Mouse (Mus musculus) cerebellum, adult 11 months (tissue): Measurements from ENCODE around the gene Abhd14b.

Experiments
- DNase-seq: peaks from one replicate; pipeline ENCODE4 v3.0.0; 2022

Abhd14b gene

DNA sequence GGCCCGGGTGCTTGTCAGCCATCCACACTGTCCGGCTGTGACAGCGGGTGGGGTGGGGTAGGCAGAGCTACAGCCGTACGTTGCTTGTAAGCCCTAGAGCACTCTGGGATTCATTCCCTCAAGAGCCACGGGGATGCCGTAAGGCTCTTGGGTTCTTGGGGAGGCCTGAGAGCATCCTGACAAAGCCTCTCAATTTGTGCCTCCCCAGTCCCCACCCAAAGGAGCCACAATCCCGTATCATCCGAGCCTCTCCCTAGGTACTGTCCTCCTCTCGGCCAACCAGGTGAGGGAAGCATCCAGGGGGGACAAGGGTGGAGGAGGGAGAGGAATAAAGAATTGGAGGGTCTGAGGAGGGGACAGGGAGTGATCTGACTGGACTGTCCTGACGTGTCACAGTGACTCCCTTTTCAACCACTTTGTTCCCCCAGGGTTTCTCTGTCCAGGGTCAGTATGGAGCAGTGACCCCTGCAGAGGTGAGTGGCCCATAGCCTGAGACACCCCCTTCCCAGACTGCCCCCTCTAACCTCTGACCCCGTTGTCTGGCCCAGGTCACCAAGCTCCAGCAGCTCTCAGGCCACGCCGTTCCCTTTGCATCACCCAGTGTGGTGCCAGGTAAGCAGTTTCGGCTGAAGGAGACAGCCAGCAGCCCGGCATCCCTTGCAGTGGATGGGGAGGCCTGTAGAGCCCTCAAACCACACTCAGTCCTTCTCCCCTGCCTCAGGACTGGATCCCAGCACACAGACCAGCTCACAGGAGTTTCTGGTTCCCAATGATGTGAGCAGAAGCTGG is 14.6 kb downstream of the Abhd14b start:
- peak; percentile 56 for DNase-seq

DNA sequence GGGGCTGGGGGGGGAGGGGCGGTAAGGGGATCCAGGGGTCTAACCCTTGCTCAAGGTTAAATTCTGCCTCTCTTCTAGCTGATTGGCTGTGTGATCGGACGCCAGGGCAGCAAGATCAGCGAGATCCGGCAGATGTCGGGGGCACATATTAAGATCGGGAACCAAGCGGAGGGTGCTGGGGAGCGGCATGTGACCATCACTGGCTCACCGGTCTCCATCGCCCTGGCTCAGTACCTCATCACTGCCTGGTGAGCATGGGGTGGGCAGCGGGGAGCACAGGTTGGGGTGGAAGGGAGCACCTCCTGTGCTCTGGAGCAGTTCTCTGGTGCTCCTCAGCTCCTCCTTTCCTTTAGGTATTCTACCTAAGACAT is 15.2 kb downstream of the Abhd14b start:
- peak; percentile 47 for DNase-seq

DNA sequence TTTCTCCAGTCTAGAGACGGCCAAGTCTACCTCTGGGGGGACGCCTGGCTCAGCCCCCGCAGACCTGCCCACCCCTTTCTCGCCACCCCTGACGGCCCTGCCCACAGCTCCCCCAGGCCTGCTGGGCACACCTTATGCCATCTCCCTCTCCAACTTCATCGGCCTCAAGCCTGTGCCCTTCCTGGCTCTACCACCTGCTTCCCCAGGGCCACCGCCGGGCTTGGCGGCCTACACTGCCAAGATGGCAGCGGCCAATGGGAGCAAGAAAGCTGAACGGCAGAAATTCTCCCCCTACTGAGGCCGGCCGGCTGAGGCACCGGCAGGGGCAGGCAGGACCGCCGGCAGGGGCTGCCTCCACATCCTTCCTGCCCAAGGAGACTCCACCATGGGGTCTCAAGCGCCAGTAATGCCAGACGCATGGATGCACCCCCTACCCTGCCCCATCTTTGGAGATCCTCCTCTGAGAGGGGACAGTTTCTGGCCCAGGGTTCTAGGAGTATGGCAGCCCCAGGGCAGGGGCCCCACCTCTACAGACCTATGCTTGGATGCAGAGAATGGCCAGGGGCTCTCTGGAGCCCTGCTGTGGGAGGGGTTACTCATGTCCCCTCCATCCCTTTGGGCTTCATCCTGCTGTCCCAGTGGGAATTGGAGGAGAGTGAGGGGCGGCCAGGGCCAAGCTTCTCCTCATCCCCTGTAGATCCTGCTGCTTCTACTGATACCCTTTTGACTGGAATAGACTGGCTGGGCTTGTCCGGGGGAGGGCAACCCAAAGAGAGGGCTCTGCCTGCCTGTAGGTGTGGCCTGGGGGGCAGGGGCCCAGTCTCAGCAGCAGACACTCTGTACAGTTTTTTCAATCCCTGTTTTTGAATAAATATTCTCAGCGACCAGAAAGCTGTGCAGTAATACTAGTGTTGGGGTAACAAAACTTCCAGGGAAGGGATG is 16.1 kb downstream of the Abhd14b start:
- peak; percentile 86 for DNase-seq

DNA sequence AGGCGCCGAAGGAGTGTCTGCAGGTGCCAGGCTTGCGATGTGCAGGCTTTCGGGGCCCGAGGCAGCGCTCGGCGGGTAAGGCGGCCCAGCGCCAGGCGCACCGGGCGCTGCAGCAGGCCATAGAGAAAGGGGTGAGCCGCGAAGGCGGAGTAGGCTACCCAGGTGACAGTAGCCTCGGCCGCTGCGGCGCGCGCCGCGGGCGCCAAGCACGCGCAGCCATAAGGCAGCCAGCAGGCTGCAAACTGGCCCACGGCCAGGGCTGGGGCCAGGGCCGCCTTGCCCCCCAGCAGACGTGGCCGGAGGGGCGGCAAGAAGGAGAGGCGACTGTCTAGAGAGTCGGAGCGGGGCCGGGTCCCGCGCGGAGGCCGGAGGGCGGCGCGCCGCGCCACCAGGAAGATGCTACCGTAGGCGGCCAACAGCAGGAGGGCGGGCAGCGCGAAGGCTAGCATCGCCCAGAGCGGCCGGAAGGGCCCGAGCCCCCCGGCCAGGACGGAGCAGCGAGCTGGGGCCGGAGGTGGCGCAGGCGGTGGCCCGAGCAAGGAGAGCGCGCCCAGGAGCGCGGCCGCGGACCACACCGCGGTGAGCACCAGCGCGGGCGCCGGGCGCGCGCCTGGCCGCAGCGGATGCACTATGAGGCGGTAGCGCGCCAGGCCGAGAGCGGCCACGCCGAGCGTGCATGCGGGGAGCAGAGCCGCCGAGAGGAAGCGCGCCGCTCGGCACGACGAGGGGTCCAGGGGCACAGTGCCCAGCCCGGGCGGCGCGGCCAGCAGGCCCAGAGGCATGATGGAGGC is 17.7 kb downstream of the Abhd14b start:
- peak; percentile 90 for DNase-seq

DNA sequence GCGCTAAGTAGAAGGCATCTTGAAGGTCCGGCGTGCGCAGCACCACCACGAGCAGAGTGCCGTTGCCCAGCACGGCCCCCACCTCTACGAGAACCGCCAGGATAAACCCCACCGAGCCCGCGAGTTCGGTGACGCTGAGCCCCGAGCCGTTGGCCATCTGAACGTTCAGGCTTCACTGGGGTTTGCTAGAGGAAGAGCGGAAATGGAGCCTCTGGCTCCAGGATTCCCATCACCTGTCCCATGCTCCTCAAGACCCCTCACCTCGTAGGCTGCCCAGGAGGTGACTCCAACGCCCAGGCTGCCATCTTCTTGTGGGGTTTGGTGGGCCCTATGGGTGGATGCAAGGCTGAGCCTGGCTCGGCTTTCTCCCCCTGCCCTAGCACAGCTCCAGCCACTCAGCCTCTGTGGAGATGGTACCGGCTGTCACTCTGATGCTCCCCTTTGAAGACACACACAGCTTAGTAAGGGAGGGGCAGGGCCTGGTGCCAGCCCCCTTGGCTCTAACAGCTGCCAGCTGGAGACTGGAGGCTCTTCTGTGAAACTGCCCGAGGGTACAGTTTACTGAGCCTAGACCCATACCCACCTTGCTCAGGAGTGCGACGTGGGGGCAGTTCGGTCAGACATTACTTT is 18.4 kb downstream of the Abhd14b start, which contains the start of gene Gpr62:
Gene Gpr62 (minus strand): TSS at position 368 of the 630 bp plus-strand sequence.
- DNase-seq = peak; percentile 83

DNA sequence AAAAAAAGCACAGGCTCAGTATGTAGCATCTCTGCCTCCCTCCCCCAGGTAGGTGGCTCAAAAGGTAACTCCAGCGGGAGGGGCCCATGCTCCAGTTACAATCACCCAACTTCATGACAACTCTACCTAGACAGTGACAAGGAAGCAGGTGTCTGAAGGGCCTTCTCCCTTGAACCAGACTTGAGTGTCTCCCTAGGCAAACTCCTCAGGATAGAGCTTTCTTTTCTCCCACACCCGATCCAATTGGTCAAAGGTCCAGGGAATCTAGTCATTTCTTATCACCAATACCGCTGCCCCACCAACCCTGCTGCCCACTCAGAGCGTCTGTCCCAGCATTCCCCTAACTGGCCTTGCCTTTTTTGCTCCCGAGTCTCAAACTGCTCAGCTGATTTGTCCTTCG is 19.5 kb downstream of the Abhd14b start:
- DNase-seq = peak; percentile 20

DNA sequence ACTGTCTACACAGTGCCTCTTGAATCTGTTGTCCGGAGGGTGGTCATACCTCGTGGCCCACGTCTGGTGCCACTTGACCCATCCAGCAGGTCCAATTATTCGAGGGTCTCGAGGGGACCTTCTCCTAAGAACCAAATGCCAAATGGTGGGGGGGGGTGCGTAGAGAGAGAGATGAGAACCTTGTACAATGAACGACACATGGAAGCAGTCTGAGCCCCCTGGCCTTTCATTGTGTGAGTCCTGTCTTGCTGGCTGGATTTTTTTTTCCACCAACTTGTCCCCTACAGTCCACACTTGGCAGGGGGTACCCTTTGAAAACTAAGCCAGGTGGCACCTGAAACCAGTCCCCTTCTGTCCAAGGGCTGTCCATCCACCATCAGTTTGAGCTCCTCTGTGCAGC is 20.5 kb downstream of the Abhd14b start:
- DNase-seq = no peak

DNA sequence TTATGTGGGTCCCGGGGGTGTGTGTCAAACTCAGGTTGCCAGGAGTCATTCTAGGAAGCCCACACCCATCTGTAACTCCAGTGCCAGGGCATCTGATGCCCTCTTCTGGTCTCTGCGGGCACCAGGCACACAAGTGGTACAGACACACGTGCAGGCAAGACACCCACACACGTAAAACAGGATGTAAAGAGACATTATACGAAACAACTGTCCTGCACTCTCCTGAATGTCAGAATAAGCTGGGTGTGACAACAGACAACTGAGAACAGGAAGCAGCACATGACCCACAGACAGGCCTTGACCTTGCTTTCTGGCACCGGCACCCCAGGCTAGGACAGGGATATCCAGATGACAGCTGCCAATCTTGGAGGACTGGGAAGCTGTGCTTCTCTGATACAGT is 22.1 kb downstream of the Abhd14b start:
- peak; percentile 20 for DNase-seq

DNA sequence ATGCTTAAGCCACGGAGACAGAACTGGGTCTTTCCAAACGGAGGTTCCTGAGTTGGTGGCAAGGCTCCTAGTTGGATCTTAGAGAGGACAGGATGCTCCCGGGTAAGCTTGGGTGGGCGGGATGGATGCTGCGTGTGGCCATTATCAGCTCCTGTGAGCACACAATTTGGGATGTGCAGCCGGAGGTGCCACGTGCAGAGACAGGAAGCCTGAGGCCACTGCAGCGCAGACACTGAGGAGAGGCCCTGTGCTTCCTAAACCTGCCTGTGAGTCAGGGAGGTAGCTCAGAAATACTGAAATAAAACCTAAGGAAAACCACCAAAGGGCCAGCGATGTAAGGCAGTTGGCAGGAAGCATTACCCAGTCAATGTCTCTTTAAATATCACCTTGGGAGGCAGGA is 22.5 kb downstream of the Abhd14b start:
- peak; percentile 12 for DNase-seq

DNA sequence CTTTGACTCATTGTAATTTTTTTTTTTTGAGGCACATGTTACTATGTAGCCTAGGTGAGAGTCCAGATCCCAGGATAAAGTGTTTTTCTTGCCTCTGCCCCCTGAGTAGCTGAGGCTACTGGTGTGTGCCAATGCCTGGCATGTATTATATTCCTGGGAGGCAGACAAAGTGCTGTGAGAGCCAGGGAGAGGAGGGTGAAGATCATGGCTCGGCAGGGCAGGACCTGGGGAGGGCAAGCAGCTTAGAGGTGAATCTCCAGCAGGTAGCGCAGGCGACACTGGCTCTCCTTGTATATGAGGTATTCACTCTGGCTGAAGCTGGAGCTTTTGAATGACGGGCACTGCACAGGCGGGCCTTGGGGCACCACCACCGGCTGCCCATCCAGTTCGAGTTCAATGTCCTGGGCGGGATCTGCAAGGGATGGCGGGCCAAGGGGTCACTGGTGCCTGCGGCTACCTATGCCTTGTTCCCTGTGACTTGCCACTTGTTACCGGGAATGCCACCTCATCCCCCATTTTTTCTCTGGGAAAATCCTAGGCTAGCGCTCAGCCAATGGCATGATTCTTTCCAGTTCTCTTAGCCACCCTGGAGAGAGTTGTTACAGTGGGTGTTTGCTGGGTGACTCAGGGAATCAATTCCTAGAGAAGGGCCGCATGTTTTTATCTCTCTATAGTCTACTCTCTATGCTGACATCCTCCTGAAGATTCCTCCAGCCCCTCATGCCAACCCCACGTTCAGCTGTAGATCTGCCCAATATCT is 23.9 kb downstream of the Abhd14b start:
- peak; percentile 19 for DNase-seq

DNA sequence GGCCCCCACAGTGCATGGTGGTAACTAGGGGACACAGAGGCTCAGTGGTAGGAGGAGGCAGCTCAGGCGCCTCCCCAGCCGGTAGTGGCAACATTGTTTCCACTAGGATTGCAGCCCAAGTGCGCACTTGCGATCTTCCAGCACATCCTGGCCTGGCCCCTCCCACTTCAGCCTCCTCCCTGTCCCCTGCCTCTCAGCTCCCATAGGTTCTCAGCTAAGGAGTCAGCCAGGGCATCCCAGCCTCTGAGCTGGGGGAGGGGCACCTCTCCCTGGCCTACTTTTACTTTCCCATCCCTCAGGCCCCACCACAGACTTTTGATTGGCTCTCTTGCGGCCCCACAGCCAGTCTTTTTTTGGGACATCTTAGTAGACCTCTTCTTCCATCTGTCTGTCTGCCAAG is 24.6 kb downstream of the Abhd14b start:
- peak; percentile 48 for DNase-seq

DNA sequence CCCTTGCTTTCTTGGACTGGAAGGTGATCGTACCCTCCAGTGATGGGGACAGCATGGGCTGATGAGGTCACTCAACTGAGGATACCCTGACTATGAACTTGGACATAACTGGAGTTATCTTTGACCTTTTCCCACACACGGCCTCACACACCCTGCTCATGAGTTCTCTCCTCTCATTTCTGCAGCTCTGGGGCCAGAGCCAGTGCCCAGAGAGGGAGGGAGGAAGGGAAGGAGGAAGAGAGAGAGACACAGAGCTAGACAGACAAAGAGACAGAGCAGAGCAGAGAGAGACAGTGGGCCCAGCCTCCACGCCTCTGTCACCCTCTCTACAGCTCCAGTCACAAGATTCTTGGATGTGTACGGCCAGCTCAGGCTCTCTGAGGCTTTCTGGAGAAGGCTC is 25.1 kb downstream of the Abhd14b start:
- DNase-seq = peak; percentile 21

DNA sequence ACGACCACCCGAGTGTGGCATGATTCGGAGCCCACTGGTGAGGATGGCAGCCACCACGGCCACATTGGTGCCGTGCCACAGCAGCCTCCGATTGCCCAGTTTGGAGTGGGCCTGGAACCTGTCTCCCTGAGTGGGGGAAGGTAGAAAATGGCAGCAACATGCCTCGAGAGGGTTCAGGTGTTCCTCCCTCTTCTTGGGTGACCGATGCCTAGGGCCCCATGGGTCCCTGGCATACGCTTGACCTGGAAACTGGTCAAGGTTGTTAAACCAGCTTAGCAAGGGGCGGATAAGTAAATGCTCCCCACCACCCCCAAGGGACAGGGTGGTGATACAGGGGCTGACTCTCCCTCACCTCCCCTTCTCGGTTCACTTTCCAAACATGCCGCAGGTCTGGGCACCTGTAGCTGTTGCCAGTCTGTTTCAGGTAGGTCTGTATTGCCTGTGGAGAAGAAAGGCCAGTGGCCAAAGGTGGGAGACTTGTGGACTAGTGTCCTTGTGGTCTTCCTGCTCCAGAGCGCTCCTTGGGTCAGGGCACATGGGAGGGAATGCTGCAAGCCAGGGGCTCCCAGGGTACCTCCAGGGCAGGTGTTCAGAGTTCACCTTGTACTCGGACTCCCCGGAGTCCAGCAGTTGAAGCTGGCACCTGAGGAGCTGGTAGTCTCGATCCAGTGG is 26.0 kb downstream of the Abhd14b start:
- DNase-seq = peak; percentile 38

DNA sequence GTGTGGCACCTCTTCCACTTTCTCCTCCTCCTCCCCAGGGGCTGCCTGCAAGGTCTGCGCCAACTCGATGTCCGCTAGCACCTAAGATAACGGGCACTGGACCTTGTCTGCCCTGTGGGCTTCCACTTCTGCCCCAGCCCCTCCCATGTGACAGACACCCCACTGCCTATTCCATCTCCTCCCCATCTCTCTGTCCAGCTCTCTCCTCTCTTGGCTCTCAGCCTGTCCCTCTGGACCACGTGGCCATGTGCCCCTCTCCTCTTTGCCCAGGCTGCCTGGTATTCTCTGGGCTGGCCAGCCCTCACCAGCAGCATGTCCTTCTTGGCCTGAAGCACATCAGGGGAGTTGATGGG is 26.5 kb downstream of the Abhd14b start:
- DNase-seq = peak; percentile 45

DNA sequence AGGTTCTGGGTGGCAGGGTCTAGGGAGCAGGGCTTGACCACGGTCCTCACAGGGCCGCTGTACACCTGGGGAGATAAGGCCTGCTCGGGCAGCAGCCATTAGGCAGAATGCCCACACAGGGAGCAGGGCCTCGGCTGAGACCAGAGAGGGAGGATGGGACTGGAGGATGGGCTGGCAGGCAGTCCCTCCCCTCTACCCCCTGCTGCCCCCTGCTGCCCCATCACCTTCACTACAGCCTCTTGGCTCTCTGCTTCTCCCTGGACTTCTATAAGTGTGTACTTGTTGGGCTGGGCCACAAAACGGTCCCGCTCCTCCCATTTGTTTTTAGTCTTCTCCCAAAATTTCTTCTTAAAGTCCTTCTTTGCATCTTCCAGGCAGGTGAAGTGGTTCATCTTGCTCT is 27.2 kb downstream of the Abhd14b start:
- DNase-seq = peak; percentile 78

DNA sequence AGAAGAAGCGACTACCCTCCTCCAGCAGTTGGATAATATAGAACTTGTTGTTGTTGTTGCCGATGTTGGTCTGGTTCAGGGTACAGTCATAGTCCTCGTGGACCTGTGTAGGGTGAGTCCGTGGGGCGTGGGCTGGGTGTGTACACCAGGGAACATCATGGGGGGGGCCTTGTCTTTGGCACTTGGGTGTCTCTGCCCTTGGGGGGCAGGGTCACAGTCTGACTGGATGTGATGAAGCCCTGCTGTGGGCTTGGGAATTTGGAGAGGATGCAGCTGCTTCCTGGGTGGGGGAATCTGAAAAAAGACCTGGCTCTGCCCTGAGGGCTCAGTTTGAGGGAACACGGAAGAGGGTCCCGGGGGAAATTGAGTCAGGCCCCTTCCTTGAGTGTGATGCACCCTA is 27.8 kb downstream of the Abhd14b start:
- DNase-seq = peak; percentile 48

DNA sequence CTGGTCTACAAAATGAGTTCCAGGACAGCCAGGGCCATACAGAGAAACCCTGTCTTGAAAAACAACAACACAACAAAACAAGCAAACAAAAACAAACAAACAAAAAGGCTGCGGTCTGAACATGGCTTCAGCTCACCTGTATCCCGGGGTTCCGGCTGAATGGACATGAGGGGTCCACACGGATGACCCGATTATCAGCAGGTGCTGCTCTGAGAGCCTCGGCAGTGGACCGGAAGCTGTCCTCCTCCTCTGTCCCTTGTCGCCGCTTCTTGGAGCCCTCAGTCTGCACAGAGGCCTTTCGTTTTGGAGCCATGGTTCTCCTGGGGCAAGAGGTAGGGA is 28.4 kb downstream of the Abhd14b start, which contains the start of gene Rrp9:
Gene Rrp9 (plus strand): TSS at position 301 of the 339 bp plus-strand sequence.
- peak; percentile 19 for DNase-seq

DNA sequence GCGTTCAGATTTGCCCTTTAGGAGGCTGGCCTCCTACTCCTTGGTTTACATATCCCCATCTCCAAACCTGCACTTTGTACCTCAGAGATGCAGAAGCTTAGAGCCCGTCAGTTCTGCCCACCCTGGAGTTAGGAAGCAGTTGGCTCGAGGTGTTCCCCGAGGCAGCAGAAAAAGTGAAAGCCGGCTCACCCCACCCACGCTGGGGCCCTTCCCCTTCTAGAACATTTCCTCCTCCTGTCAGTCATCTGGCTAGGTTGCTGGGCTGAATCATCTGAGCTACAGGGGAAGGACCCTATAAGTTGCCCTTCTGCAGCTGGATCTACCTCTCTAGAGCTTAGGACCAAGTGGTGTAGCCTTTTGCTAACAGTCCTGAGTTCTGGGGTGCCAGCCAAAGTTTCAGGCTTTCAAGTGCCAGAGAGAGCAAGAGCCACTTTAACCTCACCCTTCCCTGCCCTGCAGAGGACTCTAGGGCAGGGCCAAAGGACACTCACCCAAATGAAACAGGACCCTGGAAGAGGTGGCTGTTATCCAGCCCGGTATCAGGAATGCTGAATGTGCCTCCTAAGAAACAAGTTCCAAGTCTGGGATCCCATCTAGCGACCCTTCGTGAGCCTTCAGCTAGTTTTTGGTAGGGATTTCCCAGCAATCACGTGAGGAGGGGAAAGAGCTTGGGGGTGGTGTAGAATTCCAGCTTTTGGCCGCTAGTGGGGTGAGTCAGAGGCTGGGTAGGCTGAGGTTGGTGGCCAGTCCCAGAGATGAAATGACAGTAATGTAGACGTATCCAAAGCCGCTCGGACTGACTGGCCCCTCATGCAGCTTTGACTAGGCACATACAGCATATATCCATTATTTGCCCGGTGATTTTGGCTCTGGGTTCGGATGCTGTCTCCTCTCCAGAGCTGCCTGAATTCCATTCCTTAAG is 29.0 kb downstream of the Abhd14b start:
- no peak for DNase-seq

DNA sequence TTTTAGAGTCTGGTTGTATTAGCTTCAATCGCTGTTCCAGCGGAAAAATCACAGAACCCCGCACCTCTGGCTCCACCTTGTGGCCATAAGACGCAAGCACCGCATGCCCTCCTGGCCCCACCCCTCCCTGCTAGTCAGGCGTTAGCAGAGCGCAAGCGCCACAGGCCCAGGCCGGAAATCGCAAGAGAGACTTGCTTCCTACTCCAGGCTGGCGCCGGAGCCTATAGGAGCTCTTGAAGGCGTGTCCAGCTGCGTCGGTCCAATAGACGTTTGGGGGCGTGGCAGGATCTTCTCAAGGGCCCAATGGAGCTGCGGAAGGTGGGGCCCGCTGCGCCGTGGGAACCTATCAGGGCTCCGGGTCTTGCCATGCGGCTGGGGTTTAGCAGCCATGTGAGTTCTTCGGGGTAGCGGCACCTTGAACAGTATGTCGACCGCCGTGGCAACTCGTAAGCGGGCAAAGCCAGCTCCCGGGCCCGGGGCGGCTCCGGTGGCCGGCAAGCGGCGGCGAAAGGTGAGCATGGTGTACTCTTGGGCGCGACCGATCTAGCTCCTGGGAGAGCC is 29.7 kb downstream of the Abhd14b start, which contains the start of gene Parp3:
Gene Parp3 (minus strand): TSS at position 26 of the 561 bp plus-strand sequence.
- peak; percentile 99 for DNase-seq

DNA sequence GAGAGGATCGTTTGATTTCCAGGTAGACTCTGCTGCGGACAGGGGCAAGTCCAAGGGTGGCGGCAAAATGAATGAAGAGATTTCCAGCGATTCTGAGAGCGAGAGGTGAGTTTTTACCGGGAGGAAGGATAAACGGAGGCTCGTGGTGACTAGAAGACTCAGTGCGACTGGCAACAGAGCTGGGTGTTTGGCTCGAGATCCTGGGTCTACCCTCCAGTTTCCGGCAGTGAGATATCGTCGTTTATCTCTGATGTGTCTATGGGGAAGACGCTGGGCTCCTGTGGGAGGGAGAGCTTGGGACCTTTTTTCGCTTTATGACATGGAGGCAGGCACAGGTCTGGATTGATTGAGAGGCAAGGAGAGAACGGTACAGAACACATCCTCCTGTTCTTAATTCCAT is 30.4 kb downstream of the Abhd14b start:
- DNase-seq = no peak
